ENCODE assay signal across 8 mouse cellular contexts in the genomic region with DNA sequence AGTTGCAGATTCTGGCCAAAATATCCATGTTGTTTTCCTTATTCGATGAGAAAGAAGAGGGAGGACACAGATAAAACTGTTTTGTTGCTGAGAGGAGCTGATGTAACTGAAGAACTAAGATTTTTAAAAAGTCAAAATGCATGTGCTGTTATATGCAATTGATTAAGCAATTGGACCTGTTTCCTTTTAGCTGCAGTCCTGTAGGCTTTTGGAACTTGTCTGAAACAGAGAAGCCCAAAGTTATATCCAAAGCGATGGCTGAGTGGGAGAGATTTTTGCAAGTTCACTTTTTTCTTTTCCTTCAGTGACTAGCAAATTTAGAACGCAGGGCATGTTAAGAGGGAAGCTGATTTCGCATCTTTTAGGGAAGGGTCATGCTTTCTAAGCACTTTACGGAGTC. TPM values are rescaled to one million over a fixed set of nuclear protein-coding genes. Genes with fewer than 3 reads are reported as not detected.
A peak's percentile ranks its signal among the peaks of the same experiment; 100 is the strongest.
DNase-seq lines count a peak whose midpoint lies in the region; ATAC-seq and TF ChIP-seq lines count a peak whose summit lies in the region.

No protein-coding gene starts in this region.

- no peaks in the 10 kb centered on the region for H3K9me3 ChIP-seq in forebrain, embryonic 13.5 days (replicated peaks)
- H3K9me3 ChIP-seq in liver, embryonic 12.5 days (replicated peaks), result no peaks in the 10 kb centered on the region

- no peaks in the 10 kb centered on the region for H3K27me3 ChIP-seq in heart, adult 2 months (ENCODE audit: control insufficient read depth, insufficient read depth, low read length)
- H3K27me3 ChIP-seq in forebrain, embryonic 13.5 days, result no peaks in the 10 kb centered on the region
- no peaks in the 10 kb centered on the region for H3K27me3 ChIP-seq in liver, embryonic 12.5 days (replicated peaks)

- peak overlapping the region; percentile 91 for H3K4me2 ChIP-seq in forebrain, embryonic 13.5 days
- H3K4me2 ChIP-seq in liver, embryonic 12.5 days, result peak overlapping the region; percentile 94

- no peak for DNase-seq in heart, adult 2 months
- no peak for DNase-seq in heart, postnatal 25 days (ENCODE audit: low spot score)
- DNase-seq in A20 (ENCODE audit: low read depth, low spot score), result peak; percentile 32
- DNase-seq in left cerebral cortex, adult 11 months (ENCODE audit: low spot score), result no peak
- no peak for DNase-seq in embryo, embryonic 11 days

- H3K4me1 ChIP-seq in heart, adult 2 months (ENCODE audit: control insufficient read depth, insufficient read depth, low read length), result peaks cover 10% of the 10 kb centered on the region
- peaks cover 44% of the 10 kb centered on the region for H3K4me1 ChIP-seq in forebrain, embryonic 13.5 days
- peaks cover 53% of the 10 kb centered on the region for H3K4me1 ChIP-seq in liver, embryonic 12.5 days

- intact Hi-C loops in heart, adult 2 months (cut with DNase I), result loop anchor here (2.0 to 10.0 kb wide), 4 partner anchors 13 to 253 kb away; a partner anchor contains a TSS
- intact Hi-C loops in heart, postnatal 25 days (cut with DNase I), result loop anchor here (5.0 kb wide), 2 partner anchors 46 to 224 kb away; a partner anchor contains a TSS

- TF ChIP-seq POLR2A in heart, adult 2 months (IDR thresholded peaks at IDR 0.05; ENCODE audit: insufficient read depth, low read depth, low read length), result no peak

- H3K9ac ChIP-seq in heart, adult 2 months (ENCODE audit: low read depth, low read length), result peak overlapping the region; percentile 41; the same call in 1 of the 2 replicates
- H3K9ac ChIP-seq in forebrain, embryonic 13.5 days, result peak overlapping the region; percentile 100
- H3K9ac ChIP-seq in liver, embryonic 12.5 days, result peak overlapping the region; percentile 98

- ATAC-seq in forebrain, embryonic 13.5 days, result no peak
- ATAC-seq in liver, embryonic 12.5 days, result no peak
- ATAC-seq in inflammation-experienced regulatory T-cells, adult 6 months, result no peak

- WGBS in heart, adult 2 months, result under 1% methylated on average over 5 of the region's 5 CpGs
- 11% methylated on average over 5 of the region's 5 CpGs for WGBS in forebrain, embryonic 13.5 days
- 16% methylated on average over 5 of the region's 5 CpGs for WGBS in liver, embryonic 12.5 days (ENCODE audit: insufficient replicate concordance)

- H3K27ac ChIP-seq in heart, adult 2 months, result peak overlapping the region; percentile 74
- H3K27ac ChIP-seq in forebrain, embryonic 13.5 days, result no peak overlapping the region
- H3K27ac ChIP-seq in liver, embryonic 12.5 days, result no peak overlapping the region

- TF ChIP-seq CTCF in heart, adult 2 months (IDR thresholded peaks at IDR 0.05), result no peak

- no peak for TF ChIP-seq EP300 in heart, adult 2 months (IDR thresholded peaks at IDR 0.05; ENCODE audit: insufficient read depth, low read depth, low read length)

- H3K4me3 ChIP-seq in heart, adult 2 months, result peak overlapping the region; percentile 88
- H3K4me3 ChIP-seq in forebrain, embryonic 13.5 days, result peak overlapping the region; percentile 95
- H3K4me3 ChIP-seq in liver, embryonic 12.5 days, result peak overlapping the region; percentile 95

- H3K36me3 ChIP-seq in heart, adult 2 months (ENCODE audit: control insufficient read depth, insufficient read depth, low read length), result peaks cover 19% of the 10 kb centered on the region
- H3K36me3 ChIP-seq in forebrain, embryonic 13.5 days (ENCODE audit: poor library complexity, severe bottlenecking), result no peaks in the 10 kb centered on the region
- 0 out of 2 replicates have a peak, but pooled peaks cover 11% of the 10 kb centered on the region for H3K36me3 ChIP-seq in liver, embryonic 12.5 days

- peaks cover 6% of the 10 kb centered on the region for H3K79me2 ChIP-seq in heart, adult 2 months (replicated peaks; ENCODE audit: control insufficient read depth, insufficient read depth, low read length)

RNA-seq across cellular contexts. Expression of a gene that starts 2.9 kb away (rescaled TPM):
- 10 to 100 TPM; 48.8 to 58.3 TPM for total RNA-seq in heart, adult 2 months (2021)
- polyA plus RNA-seq in heart, adult 2 months (2012; rRNA removed), result 9.9 and 21.6 TPM in 2 replicates
- 10 to 100 TPM; 52.7 to 55.2 TPM for total RNA-seq in heart, postnatal 25 days (2021)
- 140 and 143 TPM in 2 replicates for polyA plus RNA-seq in forebrain, embryonic 13.5 days (2015; fragmentation: Nextera tagmentation; extraction: Ambion mirVana)
- polyA plus RNA-seq in liver, embryonic 12.5 days (2016; fragmentation: Nextera tagmentation; extraction: Ambion mirVana), result 17.4 and 18.1 TPM in 2 replicates
- polyA plus RNA-seq in inflammation-experienced regulatory T-cells, adult 6 months (2017; shearing (Covaris generic)), result 10 to 100 TPM; 50.3 to 61.0 (median 56.8) TPM

Comparison
In these comparisons a context has a peak if more than half of its experiments do, and no peak if none do; other contexts are left out.
1. H3K9ac ChIP-seq: peak in every context shown above with its lines; median percentile 100 in forebrain, embryonic 13.5 days; 98 in liver, embryonic 12.5 days; 41 in heart, adult 2 months.